Mouse (Mus musculus): ENCODE measurements around the gene Scrt2.

DNA sequence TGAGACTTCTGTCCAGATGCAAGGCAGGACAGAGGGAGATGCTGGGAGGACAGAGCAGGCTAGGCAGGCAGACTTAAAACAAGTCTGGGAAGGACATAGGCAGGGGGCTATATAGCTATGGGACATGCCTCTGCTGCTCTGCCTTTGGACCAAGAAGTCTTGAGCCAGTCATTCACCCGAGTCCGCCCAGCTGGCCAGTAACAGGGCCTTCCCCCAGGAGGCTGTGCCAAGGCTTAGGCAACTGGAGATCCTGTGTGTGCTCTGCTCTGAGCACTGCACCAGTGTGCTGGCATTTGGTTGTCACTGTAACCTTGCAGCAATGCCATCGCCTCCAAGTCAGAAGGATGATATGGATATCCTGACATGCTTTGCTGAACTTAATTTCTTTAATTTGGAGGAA, 4.0 kb upstream of the Scrt2 start:
- TF ChIP-seq CTCF (IDR thresholded peaks at IDR 0.05) (no peak), POLR2A (IDR thresholded peaks at IDR 0.05; ENCODE audit: insufficient read depth, low read depth, low read length) (no peak), EP300 (IDR thresholded peaks at IDR 0.05; ENCODE audit: insufficient read depth, low read depth, low read length) (no peak)
